Mouse (Mus musculus): ENCODE data around the gene Mbnl2.

GRCm38 (mm10) chr14:120283787-120284186 is 8.3 kb downstream of the Mbnl2 start:
- TF ChIP-seq CTCF (conservative IDR thresholded peaks at IDR 0.05 in 1 of 2, IDR thresholded peaks at IDR 0.05 in 1 of 2; ENCODE audit: low read depth in 2 of 2, low read length in 2 of 2) (no peak), RCOR1 (conservative IDR thresholded peaks at IDR 0.05; ENCODE audit: low read depth, low read length) (no peak), POLR2A (IDR thresholded peaks at IDR 0.05; ENCODE audit: low read depth, low read length) (no peak), TBP (conservative IDR thresholded peaks at IDR 0.05; ENCODE audit: low read depth, low read length) (no peak), JUND (conservative IDR thresholded peaks at IDR 0.05; ENCODE audit: low read depth, low read length) (no peak), CHD2 (IDR thresholded peaks at IDR 0.05; ENCODE audit: low read length) (no peak), POLR2AphosphoS2 (IDR thresholded peaks at IDR 0.05; ENCODE audit: low read depth, low read length) (no peak), ZKSCAN1 (IDR thresholded peaks at IDR 0.05; ENCODE audit: borderline replicate concordance, low read depth, low read length) (no peak), NRF1 (IDR thresholded peaks at IDR 0.05; ENCODE audit: low read depth, low read length) (no peak), ETS1 (conservative IDR thresholded peaks at IDR 0.05; ENCODE audit: low read depth, low read length) (no peak), UBTF (IDR thresholded peaks at IDR 0.05; ENCODE audit: low read depth, low read length) (no peak), USF1 (IDR thresholded peaks at IDR 0.05; ENCODE audit: low read depth, low read length) (no peak), GABPA (IDR thresholded peaks at IDR 0.05; ENCODE audit: insufficient replicate concordance, low read depth, low read length) (no peak)

Data from CH12.LX (cell line).